Mouse (Mus musculus) small intestine, adult 2 months (tissue): ENCODE results near the gene Trafd1. TPM values are rescaled to one million over a fixed set of nuclear protein-coding genes. Genes with fewer than 3 reads are reported as not detected.

Experiments used
- H3K27ac ChIP-seq: fragments of 200-500 bp; 2 replicates; pipeline ENCODE4 v1.5.1; 2012; ENCODE audit warnings: low read depth, low read length, control low read depth, inconsistent platforms; ENCODE audit not compliant: insufficient read depth
- H3K27me3 ChIP-seq: fragments of 200-500 bp; 2 replicates; pipeline ENCODE4 v1.6.1; 2012; ENCODE audit warnings: mild to moderate bottlenecking, moderate library complexity, low read length, inconsistent platforms; ENCODE audit not compliant: control insufficient read depth, insufficient read depth
- H3K36me3 ChIP-seq: fragments of 200-500 bp; 2 replicates; pipeline ENCODE4 v1.6.1; 2012; ENCODE audit warnings: mild to moderate bottlenecking, low read length, control low read depth, inconsistent platforms; ENCODE audit not compliant: control insufficient read depth, insufficient read depth
- H3K4me1 ChIP-seq: fragments of 200-500 bp; 2 replicates; pipeline ENCODE4 v1.6.1; 2012; ENCODE audit warnings: low read length, inconsistent platforms, mixed read lengths; ENCODE audit not compliant: control insufficient read depth, insufficient read depth, insufficient read length
- H3K4me3 ChIP-seq: fragments of 200-500 bp; 2 replicates; pipeline ENCODE4 v1.5.1; 2012; ENCODE audit warnings: low read depth, mild to moderate bottlenecking, control low read depth, inconsistent platforms, low read length, moderate library complexity
- CTCF ChIP-seq: fragments of 200-500 bp; IDR thresholded peaks from 2 replicates; pipeline ENCODE4 v1.5.1; 2012; ENCODE audit warnings: low read depth, mild to moderate bottlenecking, control low read depth, inconsistent platforms, low read length, moderate library complexity, mixed read lengths; ENCODE audit not compliant: insufficient replicate concordance, insufficient read length; ENCODE audit errors: extremely low read depth
- POLR2A ChIP-seq: fragments of 200-500 bp; IDR thresholded peaks from 2 replicates; pipeline ENCODE4 v1.6.1; 2012; ENCODE audit warnings: low read depth, mild to moderate bottlenecking, control low read depth, inconsistent platforms, low read length, moderate library complexity
- WGBS: fragments of 180-500 bp; shearing (Covaris S2); methylation state at CpG from one replicate; pipeline ENCODE4 v1.1.7; 2018; 5-methylcytosine and 5-hydroxymethylcytosine counted together
- polyA plus RNA-seq: library from polyadenylated mRNA; depleted of rRNA; stranded (reverse); fragments of >200 nt; gene quantifications from 2 replicates; pipeline ENCODE4 v1.2.3, GENCODE M21; 2012; rRNA removed

Gene Trafd1
- polyA plus RNA-seq, 1 experiment, result 108 TPM

DNA sequence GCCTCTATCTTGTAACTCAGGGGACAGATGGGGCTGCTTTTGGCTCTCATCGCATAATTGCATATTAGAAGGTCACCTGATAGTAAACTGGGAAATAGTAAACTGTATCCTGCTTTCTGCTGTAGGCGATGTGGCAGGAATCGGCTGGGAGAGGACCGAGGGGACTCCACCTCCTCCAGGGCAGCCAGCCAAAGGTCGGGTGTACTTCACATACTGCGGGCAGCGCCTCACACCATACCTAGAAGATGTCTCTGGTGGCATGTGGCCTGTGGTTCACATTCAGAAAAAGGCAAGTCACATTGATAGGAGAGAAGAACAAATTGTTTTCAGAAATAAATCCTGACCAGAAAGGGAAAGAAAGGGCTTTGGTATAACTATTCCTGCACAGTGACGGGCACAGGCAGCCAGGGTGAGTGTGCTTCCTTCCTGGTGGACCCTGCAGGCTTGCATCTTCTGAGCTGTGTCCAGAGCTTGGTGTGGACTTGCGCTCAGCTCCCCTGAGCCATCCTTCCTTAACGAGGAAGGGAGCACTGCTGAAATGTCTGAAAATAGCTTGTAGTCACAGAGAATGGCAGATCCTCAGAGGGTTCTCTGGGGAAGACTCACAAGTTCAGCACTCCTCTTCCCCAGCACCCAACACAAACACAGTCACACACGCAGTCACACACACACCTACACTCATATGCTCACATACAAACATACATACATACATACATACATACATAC, 55.9 kb downstream of the Trafd1 start:
- WGBS, result 63% methylated on average over 11 of the region's 11 CpGs
- Histone ChIP-seq H3K27ac (peak overlapping the region; percentile 60), H3K4me1 (no peaks in the 10 kb centered on the region), H3K4me3 (peak overlapping the region; percentile 47), H3K27me3 (no peaks in the 10 kb centered on the region), H3K36me3 (peaks cover 69% of the 10 kb centered on the region)
- TF ChIP-seq POLR2A (no peak), CTCF (no peak)

DNA sequence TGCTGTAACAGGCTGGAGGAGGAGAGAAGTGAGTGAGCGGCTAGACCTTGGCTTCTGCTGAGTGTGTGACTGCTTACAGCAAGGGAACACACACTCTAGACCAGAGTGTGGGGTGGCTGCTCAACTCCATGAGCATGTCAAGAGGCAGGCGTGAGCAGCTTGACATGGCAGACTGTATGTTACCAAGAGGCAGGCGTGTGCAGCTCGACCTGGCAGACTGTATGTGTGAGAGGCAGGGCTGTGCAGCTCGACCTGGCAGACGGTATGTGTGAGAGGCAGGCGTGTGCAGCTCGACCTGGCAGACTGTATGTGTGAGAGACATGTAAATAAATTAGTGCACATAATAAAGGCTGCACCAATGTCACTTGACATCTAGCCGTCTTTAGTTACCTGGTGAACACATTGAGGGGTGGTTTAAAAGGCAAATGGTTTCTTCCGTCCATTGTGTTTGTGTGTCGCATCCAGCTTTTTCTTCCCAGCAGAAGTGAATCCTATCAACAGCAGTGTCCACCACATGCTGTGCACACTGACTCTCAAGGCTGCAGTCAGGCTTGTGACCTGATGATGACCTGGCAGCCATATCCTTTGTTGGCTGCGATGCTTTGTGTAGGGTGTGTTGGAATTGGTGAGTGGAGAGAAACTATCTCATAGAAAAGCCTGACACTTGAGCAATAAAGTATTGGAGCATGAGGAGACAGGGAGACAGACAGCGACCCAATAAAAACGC, 59.2 kb downstream of the Trafd1 start:
- H3K27ac ChIP-seq, result no peak overlapping the region
- peaks cover 78% of the 10 kb centered on the region for H3K36me3 ChIP-seq
- H3K4me1 ChIP-seq, result no peaks in the 10 kb centered on the region
- H3K27me3 ChIP-seq, result no peaks in the 10 kb centered on the region
- no peak for TF ChIP-seq CTCF
- no peak for TF ChIP-seq POLR2A
- 92% methylated on average over 14 of the region's 14 CpGs for WGBS
- H3K4me3 ChIP-seq, result no peak overlapping the region

Other genes starting within 250 kb of the Trafd1 start
- 10.4 and 14.2 TPM in 2 replicates for gene Ptpn11, start 194.2 kb downstream of the Trafd1 start, polyA plus RNA-seq
- gene Rpl6, start 181.2 kb downstream of the Trafd1 start, polyA plus RNA-seq, result 116 and 161 TPM in 2 replicates
- 12.2 and 28.8 TPM in 2 replicates for gene Hectd4, start 165.4 kb downstream of the Trafd1 start, polyA plus RNA-seq
- 1.7 and 3.2 TPM in 2 replicates for gene Naa25, start 12.3 kb upstream of the Trafd1 start, polyA plus RNA-seq
- 0.70 and 7.2 TPM in 2 replicates for gene Tmem116, start 66.3 kb upstream of the Trafd1 start, polyA plus RNA-seq
- gene Erp29, start 66.9 kb upstream of the Trafd1 start, polyA plus RNA-seq, result 24.5 and 35.6 TPM in 2 replicates
- gene Adam1b, start 117.8 kb upstream of the Trafd1 start, polyA plus RNA-seq, result not detected in 2 replicates
- gene Adam1a, start 159.8 kb upstream of the Trafd1 start, polyA plus RNA-seq, result 1.9 and 3.7 TPM in 2 replicates
- gene Gm42878, start 159.8 kb upstream of the Trafd1 start, polyA plus RNA-seq, result not detected in 2 replicates
- 20.4 and 36.5 TPM in 2 replicates for gene Mapkapk5, start 160.3 kb upstream of the Trafd1 start, polyA plus RNA-seq
- gene Aldh2, start 208.2 kb upstream of the Trafd1 start, polyA plus RNA-seq, result 308 and 324 TPM in 2 replicates
- 4.4 and 6.7 TPM in 2 replicates for gene Acad12, start 233.3 kb upstream of the Trafd1 start, polyA plus RNA-seq